Mouse (Mus musculus): ENCODE measurements around the gene Olfr1505. TPM values are rescaled to one million over a fixed set of nuclear protein-coding genes. Genes with fewer than 3 reads are reported as not detected.

Gene Olfr1505
- total RNA-seq (2014; rRNA removed), result not detected in 2 replicates
- not detected in 2 replicates for polyA plus RNA-seq (2015; fragmentation: Nextera tagmentation; extraction: Ambion mirVana)

DNA sequence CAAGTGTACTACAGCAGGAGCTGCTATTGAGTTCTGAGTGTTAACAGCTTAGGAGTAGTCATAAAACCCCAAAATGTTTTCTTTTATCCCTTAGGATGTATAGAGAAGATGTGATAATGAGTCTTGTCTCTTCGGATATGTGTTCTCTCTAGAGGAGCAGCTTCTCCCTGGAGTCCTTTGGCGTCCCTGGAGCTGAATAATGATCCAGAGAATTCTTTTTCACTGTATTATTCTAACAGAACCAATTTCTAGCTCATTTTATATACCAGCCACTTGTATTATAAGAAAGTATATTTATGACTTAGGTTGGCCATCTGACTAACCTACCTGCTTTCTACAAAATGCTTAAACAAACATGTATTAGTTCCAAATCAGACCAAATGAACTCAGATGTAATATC lies at the start of gene Olfr1505:
Olfr1505 (plus strand) TSS at position 301 of the 400 bp plus-strand sequence.
- DNase-seq (ENCODE audit: low spot score) (no peak), ATAC-seq (ENCODE audit: low FRiP score) (no peak)
- Histone ChIP-seq H3K36me3 (ENCODE audit: insufficient read depth, low read length) (no peaks in the 10 kb centered on the region), H3K4me2 (ENCODE audit: low read depth, low read length, poor library complexity, severe bottlenecking) (no peak within 1 kb of the TSS), H3K27me3 (ENCODE audit: insufficient read depth, low read length) (no peaks in the 10 kb centered on the region), H3K9me3 (ENCODE audit: low read length) (no peaks in the 10 kb centered on the region), H3K27ac (ENCODE audit: low read depth, low read length) (no peak within 1 kb of the TSS), H3K4me1 (ENCODE audit: insufficient read depth, low read length) (no peaks in the 10 kb centered on the region), H3K4me3 (ENCODE audit: low read depth, low read length) (no peak within 1 kb of the TSS), H3K9ac (replicated peaks; ENCODE audit: low read length, poor library complexity, severe bottlenecking) (no peak within 1 kb of the TSS)
- TF ChIP-seq CTCF (IDR thresholded peaks at IDR 0.05), result no peak
- 82% methylated on average over 2 of the region's 2 CpGs for WGBS

GRCm38 (mm10) chr19:13897828-13898227 lies 15.5 kb upstream of the Olfr1505 start, which contains the start of gene Olfr1504:
Gene Olfr1504, minus strand, starts transcription at chr19:13897928.
- WGBS, result 62% methylated on average over 1 of the region's 1 CpGs
- TF ChIP-seq CTCF (IDR thresholded peaks at IDR 0.05), result no peak
- no peak within 1 kb of the TSS for H3K4me2 ChIP-seq (ENCODE audit: low read depth, low read length, poor library complexity, severe bottlenecking)
- no peak within 1 kb of the TSS for H3K9ac ChIP-seq (replicated peaks; ENCODE audit: low read length, poor library complexity, severe bottlenecking)
- no peaks in the 10 kb centered on the region for H3K27me3 ChIP-seq (ENCODE audit: insufficient read depth, low read length)
- H3K27ac ChIP-seq (ENCODE audit: low read depth, low read length), result no peak within 1 kb of the TSS
- DNase-seq (ENCODE audit: low spot score), result no peak
- no peaks in the 10 kb centered on the region for H3K36me3 ChIP-seq (ENCODE audit: insufficient read depth, low read length)
- no peaks in the 10 kb centered on the region for H3K4me1 ChIP-seq (ENCODE audit: insufficient read depth, low read length)
- no peak within 1 kb of the TSS for H3K4me3 ChIP-seq (ENCODE audit: low read depth, low read length)
- H3K9me3 ChIP-seq (ENCODE audit: low read length), result no peaks in the 10 kb centered on the region
- ATAC-seq (ENCODE audit: low FRiP score), result no peak

Other genes with a start within 250 kb of the Olfr1505 start
- gene Olfr1491, start 216.3 kb upstream of the Olfr1505 start, total RNA-seq (2014; rRNA removed), result not detected in 2 replicates
- not detected in 2 replicates for gene Olfr1491, start 216.3 kb upstream of the Olfr1505 start, polyA plus RNA-seq (2015; fragmentation: Nextera tagmentation; extraction: Ambion mirVana)
- gene Olfr1493-ps1, start 190.3 kb upstream of the Olfr1505 start, total RNA-seq (2014; rRNA removed), result not detected in 2 replicates
- gene Olfr1493-ps1, start 190.3 kb upstream of the Olfr1505 start, polyA plus RNA-seq (2015; fragmentation: Nextera tagmentation; extraction: Ambion mirVana), result not detected in 2 replicates
- gene Olfr1494, start 173.8 kb upstream of the Olfr1505 start, total RNA-seq (2014; rRNA removed), result not detected in 2 replicates
- not detected in 2 replicates for gene Olfr1494, start 173.8 kb upstream of the Olfr1505 start, polyA plus RNA-seq (2015; fragmentation: Nextera tagmentation; extraction: Ambion mirVana)
- gene Olfr1495, start 148.9 kb upstream of the Olfr1505 start, total RNA-seq (2014; rRNA removed), result not detected in 2 replicates
- gene Olfr1495, start 148.9 kb upstream of the Olfr1505 start, polyA plus RNA-seq (2015; fragmentation: Nextera tagmentation; extraction: Ambion mirVana), result not detected in 2 replicates
- gene Olfr1496, start 135.7 kb upstream of the Olfr1505 start, total RNA-seq (2014; rRNA removed), result not detected in 2 replicates
- not detected in 2 replicates for gene Olfr1496, start 135.7 kb upstream of the Olfr1505 start, polyA plus RNA-seq (2015; fragmentation: Nextera tagmentation; extraction: Ambion mirVana)
- not detected in 2 replicates for gene Olfr1497, start 115.3 kb upstream of the Olfr1505 start, total RNA-seq (2014; rRNA removed)
- not detected in 2 replicates for gene Olfr1497, start 115.3 kb upstream of the Olfr1505 start, polyA plus RNA-seq (2015; fragmentation: Nextera tagmentation; extraction: Ambion mirVana)
- gene Olfr1499, start 94.1 kb upstream of the Olfr1505 start, total RNA-seq (2014; rRNA removed), result not detected in 2 replicates
- not detected in 2 replicates for gene Olfr1499, start 94.1 kb upstream of the Olfr1505 start, polyA plus RNA-seq (2015; fragmentation: Nextera tagmentation; extraction: Ambion mirVana)
- not detected in 2 replicates for gene Olfr1500, start 83.0 kb upstream of the Olfr1505 start, total RNA-seq (2014; rRNA removed)
- not detected in 2 replicates for gene Olfr1500, start 83.0 kb upstream of the Olfr1505 start, polyA plus RNA-seq (2015; fragmentation: Nextera tagmentation; extraction: Ambion mirVana)
- 0.44 TPM in 1 of 2 replicates, not detected in the other for gene Olfr1501, start 62.8 kb upstream of the Olfr1505 start, total RNA-seq (2014; rRNA removed)
- gene Olfr1501, start 62.8 kb upstream of the Olfr1505 start, polyA plus RNA-seq (2015; fragmentation: Nextera tagmentation; extraction: Ambion mirVana), result not detected in 2 replicates
- not detected in 2 replicates for gene Olfr1502, start 51.7 kb upstream of the Olfr1505 start, total RNA-seq (2014; rRNA removed)
- not detected in 2 replicates for gene Olfr1502, start 51.7 kb upstream of the Olfr1505 start, polyA plus RNA-seq (2015; fragmentation: Nextera tagmentation; extraction: Ambion mirVana)
- not detected in 2 replicates for gene Olfr1504, start 15.6 kb upstream of the Olfr1505 start, total RNA-seq (2014; rRNA removed)
- not detected in 2 replicates for gene Olfr1504, start 15.6 kb upstream of the Olfr1505 start, polyA plus RNA-seq (2015; fragmentation: Nextera tagmentation; extraction: Ambion mirVana)

Measured in midbrain, postnatal 0 days (tissue).